Mouse (Mus musculus) C2C12 (cell line): ENCODE data around the gene Trim3.

ENCODE experiments used
- CEBPB ChIP-seq: IDR thresholded peaks from one replicate; pipeline ENCODE4 v1.6.1; 2011; ENCODE audit warnings: low read depth, mild to moderate bottlenecking, control low read depth, moderate library complexity
- CTCF ChIP-seq: IDR thresholded peaks from one replicate; pipeline ENCODE4 v1.5.1; 2011; ENCODE audit not compliant: control insufficient read depth, insufficient read depth, insufficient read length
- MAX ChIP-seq: IDR thresholded peaks from one replicate; pipeline ENCODE4 v1.6.1; 2011; ENCODE audit warnings: mild to moderate bottlenecking, control low read depth
- MYOD1 ChIP-seq: IDR thresholded peaks from one replicate; pipeline ENCODE4 v1.6.1; 2011; ENCODE audit warnings: low read depth; ENCODE audit not compliant: control insufficient read depth, insufficient read length
- MYOG ChIP-seq: IDR thresholded peaks from one replicate; pipeline ENCODE4 v1.6.1; 2011; ENCODE audit not compliant: control insufficient read depth, insufficient read length; ENCODE audit errors: extremely low read depth
- USF1 ChIP-seq: IDR thresholded peaks from one replicate; pipeline ENCODE4 v1.6.1; 2011; ENCODE audit warnings: low read depth, mild to moderate bottlenecking, control low read depth, moderate library complexity

- no peak for TF ChIP-seq CTCF
- no peak for TF ChIP-seq MYOG
- TF ChIP-seq MYOD1, result no peak
- TF ChIP-seq USF1, result no peak
- no peak for TF ChIP-seq CEBPB
- no peak for TF ChIP-seq MAX
Measured at GRCm38 (mm10) chr7:105639304-105639703, 5.9 kb upstream of the Trim3 start.
